Mouse (Mus musculus): Measurements from ENCODE around the gene Cd40lg.

The Cd40lg gene

DNA sequence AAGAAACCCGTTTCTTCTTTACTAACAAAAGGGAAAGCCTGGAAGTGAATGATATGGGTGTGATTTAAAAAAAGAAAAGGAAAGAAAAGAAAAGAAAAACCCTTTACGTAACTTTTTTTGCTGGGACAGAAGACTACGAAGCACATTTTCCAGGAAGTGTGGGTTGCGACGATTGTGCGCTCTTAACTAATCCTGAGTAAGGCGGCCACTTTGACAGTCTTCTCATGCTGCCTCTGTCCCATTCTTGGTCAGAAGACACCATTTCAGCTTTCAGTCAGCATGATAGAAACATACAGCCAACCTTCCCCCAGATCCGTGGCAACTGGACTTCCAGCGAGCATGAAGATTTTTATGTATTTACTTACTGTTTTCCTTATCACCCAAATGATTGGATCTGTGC is at the start of gene Cd40lg:
Gene Cd40lg, plus strand, starts transcription at position 268 of the 400 bp plus-strand sequence.
- no peak for DNase-seq (ENCODE audit: low spot score)

DNA sequence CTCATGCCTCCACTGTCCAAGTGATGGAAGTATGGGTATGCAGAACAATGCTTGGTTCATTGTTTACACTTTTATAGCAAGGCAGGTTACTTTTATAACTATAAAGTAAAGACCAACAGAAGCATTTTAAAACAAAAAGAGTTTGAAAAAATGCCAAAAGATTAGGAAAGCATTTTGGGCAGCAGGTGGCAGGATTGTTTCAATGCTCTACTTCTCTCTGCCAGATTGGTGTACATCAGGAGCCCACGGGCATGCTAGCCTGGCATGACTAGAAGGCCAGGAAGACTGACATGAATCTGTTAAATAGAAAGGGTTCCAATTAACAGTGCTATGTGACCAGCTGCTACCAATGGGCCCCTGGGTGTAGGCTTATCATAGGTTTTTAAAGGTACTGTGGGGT is 45.4 kb upstream of the Cd40lg start:
- DNase-seq (ENCODE audit: low spot score): no peak

DNA sequence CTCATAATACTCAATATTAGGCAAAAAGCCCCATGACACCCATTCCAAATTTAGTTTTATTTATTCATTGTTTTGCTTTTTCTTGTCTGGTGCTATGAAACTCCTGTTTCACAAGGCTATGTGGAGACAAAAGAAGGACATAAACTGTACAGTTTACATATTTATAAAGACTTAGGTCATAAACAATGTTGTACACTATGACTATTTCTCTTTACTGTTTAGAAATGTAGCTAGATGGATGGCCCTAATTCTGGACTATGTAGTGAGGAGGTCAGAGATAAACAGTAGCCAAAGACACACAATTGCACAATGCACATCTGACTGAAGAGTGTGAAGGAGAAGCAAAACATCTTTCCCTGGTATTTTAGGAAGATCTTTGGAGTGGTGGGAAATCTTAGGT is 40.7 kb upstream of the Cd40lg start:
- DNase-seq (ENCODE audit: low spot score): no peak

DNA sequence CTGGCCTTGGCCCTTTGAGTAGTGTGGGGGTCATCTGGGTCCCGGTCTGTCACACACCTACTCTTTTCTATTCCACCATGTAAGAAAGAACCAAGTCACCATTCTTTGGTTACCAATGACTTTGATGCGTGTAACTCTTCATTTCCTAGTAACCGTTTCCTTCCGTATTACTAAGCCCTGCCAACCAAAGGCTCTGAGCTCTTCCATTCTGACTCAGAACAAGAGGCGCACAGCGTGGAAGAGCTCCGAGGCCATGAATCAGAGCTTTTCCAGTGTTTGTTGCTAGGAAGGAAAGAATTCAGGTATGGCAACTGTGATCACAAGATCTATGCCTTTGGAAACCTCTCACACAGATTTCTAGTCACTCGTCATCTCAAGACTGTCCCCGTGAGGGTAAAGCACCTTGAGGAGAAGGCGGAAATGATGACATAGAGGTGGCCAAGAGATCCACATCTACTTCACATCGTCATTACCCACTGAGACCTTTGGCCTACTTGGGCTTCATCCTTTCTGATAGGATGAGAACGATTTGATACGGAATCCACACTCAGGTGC is 34.6 kb upstream of the Cd40lg start:
- DNase-seq (ENCODE audit: low spot score): no peak

DNA sequence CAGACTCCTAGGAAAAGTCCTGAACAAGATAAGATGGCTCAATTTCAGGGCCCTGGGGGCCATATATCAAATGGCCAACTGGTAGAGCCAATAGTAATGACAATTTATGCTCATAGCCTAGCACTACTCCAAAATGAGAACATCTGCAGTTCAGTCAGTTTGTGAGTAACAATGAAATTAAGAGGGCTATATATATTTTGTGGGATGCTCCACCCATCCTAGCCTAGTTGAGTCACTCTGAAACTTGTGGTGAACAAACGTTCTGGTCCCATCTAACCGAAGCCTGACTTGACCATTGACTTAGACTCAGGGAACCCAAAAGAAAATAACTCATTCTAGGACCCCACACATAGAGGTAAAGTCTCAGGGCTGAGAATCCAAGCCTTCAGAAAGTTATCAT is 29.5 kb upstream of the Cd40lg start:
- DNase-seq (ENCODE audit: low spot score): no peak

DNA sequence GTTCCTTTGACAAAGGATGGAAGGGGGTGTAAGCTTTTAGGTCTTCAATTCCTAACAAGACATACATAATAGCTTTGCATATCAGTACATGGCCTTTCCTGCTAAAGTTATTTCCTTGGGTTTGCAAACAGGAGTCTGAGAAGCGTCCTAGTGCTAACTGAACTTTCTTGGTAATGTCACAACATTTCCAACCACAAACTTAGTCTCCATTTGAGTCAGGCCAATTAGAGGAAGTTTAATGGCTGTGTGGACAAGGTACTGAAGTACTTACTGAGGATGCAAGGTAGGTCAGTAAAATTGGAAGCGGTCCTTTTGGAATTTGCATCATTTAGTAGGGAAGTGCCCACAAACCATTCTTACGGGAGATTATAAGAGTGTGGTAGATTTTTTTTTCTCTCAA is 28.6 kb upstream of the Cd40lg start:
- DNase-seq (ENCODE audit: low spot score): no peak

DNA sequence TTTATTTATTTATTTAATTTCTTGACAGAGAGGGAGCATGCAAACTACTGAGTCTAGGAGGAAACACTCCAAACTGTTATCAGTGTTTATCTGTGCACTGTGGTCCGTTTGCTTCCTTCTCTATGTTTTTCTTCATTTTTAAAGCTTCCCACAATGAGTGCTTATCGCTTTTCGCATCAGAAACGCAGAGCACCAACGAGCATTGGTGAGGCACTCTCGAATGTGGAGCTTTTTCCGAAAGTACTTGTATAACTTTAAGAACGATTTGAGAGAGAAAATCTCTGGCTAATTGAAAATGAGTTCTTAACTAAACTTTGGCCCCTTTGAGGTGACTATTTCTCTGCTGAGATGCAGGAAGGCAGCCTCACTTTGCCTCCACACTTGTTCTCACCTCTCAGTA is 24.6 kb upstream of the Cd40lg start:
- no peak for DNase-seq (ENCODE audit: low spot score)

DNA sequence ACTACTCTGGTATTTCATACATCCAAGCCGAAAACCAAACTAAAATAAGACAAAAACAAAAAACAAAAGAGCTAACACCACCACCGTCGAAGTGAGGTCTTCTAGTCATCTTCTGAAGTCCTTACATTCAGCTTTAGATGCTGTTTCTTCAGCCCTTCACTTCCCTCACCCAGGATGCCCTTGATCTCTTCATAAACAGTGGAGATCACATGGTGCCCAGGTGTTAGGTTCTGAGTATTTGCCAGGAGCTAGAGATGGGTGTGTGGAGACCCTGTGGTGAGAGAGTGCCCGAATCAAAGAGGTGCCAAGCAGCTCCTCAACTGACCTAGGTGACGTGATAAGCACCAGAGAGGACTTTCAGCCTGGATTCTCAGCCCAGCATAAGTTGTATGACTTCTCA is 22.6 kb upstream of the Cd40lg start:
- no peak for DNase-seq (ENCODE audit: low spot score)

DNA sequence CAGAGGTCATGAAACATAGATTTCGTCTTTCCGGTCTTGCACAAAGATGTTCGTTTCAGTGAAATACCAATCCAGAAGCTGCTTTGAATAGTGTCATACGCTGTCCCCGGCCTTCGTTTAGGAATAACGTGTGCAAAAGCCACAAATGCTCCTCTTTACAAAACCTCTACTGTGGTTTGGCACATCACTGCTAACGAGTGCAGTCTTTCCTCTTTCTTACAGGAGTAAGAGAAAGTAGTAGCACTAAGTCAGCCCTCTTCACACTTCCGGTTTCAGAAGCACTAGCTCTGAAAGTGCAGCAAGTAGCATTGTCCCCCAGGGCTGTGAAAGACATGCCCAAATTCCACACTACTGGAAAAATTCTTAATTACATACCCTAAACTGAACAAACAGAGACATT is 15.6 kb upstream of the Cd40lg start:
- no peak for DNase-seq (ENCODE audit: low spot score)

DNA sequence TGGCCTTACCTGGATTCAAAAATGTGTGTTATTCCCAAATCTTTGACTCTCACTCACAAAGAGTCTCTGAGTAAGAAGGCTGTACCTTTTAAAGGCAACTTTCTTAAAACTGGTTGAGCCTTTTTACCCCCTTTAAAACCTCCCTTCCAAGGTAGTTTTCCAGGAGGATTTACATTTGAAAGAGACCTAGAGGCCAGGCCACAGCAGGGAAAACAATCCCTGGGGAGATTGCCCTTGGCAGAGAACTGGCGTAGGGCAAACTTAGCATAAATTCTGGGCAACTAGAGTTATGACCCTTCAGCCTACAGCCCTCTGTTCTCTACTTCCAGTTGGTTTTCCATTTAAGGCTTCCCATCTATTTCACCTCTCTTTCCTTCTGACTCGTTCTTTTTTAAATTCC is 13.9 kb upstream of the Cd40lg start:
- DNase-seq (ENCODE audit: low spot score): no peak

DNA sequence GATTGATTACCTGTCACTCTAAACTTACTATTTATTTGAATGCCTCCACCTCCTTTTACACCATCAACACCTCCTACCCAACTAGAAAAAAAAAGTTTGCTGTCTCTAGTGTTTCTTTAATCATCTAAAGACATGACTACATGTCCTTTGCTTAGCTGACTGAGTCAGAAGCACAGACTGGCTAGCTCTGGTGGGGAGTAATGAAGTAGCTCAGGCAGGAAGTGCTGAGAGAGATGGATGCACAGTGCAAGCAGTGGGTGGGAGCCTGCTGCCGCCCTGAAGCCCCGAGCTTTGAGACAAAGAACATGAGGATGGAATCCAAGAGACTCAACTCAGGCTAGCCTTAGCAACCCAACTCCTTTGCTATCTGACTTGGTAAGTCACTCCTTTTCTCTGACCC is 11.5 kb upstream of the Cd40lg start:
- DNase-seq (ENCODE audit: low spot score): no peak

DNA sequence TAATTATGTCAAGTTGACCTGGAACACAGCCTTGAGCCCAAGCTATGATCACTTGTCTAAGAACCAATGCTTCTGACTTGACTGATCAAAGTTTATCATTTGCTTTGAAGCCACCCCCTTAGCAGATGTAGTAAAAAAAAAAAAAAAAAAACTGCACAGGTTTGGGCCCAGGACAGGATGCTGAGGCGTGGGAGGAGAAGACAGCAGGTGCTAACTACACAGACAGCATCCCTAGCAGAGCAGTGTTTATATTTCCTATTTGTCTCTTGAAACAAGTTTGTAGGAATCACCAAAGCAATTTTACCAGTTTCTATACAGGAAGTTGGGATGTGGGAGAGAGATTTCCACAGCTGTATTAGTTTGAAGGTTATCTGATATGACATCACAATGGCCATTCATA is 1.4 kb upstream of the Cd40lg start:
- no peak for DNase-seq (ENCODE audit: low spot score)

DNA sequence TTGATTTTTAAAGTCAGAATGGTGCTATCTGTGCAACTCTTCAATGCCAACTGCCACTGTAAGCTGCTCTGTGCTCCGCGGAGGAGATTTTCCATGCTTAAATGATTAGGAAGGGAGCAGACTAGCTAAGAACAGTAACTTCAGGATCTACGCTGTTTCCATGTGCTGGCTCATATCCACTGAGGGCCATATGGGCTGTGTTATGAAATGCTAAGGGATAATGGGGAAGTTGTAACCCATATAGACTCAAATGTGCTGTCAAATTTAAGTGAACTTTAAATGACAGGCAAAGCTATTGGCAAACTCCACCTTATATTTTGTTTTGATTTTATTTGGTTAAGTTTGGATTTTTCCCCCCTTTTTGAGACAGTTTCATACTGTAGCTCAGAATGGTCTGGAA is 919 bp downstream of the Cd40lg start:
- no peak for DNase-seq (ENCODE audit: low spot score)

DNA sequence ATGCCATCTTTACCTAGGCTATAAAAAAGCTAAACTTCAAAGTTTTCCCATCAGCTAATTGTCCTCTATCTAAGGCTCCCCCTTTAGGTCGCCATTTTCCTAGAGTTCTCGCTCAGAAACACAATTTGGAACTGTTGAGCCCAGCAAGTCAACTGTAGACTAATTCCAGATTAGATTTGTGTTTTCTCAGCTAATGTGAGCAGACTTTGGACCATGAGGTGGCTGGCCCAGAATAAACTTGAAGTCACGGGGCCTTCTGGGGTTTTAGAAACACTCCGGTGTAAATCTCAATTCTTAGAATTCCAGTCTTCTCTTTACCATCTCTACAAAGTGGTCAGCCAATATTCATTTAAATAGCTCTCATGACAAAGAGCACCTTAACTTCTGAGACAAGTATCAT is 3.6 kb downstream of the Cd40lg start:
- no peak for DNase-seq (ENCODE audit: low spot score)

DNA sequence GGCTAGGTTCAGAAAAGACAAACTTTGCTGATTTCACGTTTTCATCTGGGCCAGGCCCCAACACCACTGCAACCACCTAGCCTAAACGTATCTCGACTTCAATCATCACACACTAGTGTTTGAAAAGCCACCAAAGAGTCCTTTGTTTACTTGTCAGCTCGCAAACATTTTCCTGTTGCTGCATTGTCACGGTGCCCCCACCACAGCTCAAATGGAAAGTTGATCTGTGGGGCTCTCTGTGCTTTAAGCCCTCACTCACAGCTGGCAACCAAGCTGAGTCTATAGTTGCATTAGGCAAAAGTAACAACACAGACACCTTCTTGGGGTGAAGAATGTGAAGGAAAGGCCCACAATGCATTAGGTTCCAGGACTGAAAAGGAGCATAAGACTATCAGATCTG is 4.3 kb downstream of the Cd40lg start:
- DNase-seq (ENCODE audit: low spot score): no peak

DNA sequence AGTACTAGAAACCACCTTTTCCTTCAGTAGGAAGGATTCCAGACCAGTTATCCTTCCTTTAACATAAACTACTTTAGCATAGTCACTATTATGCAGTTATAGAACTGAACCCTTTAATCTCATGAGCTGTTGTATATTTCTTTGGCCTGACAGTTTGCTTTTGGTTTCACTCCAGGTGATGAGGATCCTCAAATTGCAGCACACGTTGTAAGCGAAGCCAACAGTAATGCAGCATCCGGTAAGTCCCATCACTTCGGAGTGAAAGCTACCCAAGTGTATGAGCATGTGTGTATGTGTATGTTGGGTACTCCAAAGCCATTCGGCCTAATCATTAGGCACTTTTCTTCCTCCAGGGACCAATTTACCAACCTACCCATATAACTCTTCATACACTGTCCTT is 7.6 kb downstream of the Cd40lg start:
- DNase-seq (ENCODE audit: low spot score): no peak

DNA sequence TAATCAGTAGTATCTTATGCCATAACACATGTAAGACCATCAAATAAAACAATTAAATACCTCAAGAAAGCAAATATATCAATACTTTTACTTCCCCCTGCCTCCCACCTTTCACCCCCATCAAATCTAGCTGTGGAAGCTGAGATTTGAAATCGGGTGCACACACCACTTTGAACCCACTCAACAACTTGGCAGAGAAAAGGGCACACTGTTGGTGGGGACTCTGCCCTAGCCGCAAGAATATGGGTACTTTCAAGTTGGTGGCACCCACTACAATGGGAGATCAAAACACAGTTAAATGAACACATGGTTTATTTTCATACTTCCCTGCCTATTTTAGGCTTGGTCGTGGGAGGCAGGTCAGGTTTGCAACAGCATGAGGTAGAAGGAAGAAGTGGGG is 9.9 kb downstream of the Cd40lg start:
- no peak for DNase-seq (ENCODE audit: low spot score)

DNA sequence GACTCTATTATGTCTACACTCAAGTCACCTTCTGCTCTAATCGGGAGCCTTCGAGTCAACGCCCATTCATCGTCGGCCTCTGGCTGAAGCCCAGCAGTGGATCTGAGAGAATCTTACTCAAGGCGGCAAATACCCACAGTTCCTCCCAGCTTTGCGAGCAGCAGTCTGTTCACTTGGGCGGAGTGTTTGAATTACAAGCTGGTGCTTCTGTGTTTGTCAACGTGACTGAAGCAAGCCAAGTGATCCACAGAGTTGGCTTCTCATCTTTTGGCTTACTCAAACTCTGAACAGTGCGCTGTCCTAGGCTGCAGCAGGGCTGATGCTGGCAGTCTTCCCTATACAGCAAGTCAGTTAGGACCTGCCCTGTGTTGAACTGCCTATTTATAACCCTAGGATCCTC is 11.4 kb downstream of the Cd40lg start:
- DNase-seq (ENCODE audit: low spot score): no peak

DNA sequence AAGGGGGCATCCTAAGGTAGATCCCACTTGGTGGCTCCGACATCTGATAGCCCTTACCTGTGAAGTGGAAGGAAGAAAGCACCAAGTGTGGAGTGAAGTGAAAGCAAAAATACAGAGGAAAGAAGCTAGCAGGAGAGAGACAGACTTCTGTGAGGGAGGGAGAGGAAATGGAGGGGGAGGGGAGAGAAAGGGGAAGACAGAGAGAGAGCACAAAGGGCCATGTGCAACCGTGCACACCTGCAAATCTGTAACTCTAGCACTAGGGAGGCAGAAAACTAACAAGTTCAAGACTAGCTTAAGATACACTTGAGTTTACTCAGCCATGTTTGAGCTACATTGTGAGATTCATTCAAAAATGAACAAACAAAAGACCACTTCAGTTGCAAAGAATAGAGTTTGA is 16.2 kb downstream of the Cd40lg start:
- DNase-seq (ENCODE audit: low spot score): no peak

DNA sequence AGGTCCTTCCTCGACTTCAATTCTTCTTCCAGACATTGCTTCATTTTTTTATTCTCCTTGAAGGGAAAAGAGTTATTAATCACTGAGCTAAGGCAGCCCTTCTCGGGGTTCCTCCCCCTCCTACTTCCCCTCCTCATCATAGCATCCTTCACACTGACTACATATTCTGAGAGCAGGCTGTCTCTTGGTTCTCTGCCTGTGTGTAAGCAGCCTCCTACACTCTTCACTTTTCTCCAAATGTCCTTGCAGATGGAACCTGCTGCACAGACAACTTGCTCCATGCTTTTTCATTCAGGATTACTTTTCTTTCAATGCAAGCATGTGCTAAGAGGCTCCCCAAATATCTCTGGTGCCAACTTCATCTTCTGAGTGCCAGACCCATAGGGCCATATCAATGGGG is 21.7 kb downstream of the Cd40lg start:
- no peak for DNase-seq (ENCODE audit: low spot score)

DNA sequence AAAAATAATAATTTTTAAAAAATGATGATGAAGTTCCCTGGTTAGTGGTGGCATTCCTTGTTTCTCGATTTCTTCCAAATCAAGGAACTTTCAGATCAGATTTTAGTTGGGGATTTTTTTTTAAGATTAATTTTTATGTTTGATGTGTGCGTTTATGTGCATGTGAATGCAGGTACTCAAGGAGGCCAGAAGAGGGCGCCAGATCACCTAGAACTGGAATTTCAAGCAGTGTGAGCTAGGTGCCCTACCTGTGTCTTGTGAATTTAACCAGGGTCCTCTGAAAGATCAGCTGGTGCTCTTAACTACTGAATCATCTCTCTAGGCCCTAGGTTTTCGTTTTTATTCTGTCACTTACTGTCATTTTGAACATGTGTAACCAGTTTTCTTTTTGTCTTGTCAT is 24.0 kb downstream of the Cd40lg start:
- DNase-seq (ENCODE audit: low spot score): no peak

DNA sequence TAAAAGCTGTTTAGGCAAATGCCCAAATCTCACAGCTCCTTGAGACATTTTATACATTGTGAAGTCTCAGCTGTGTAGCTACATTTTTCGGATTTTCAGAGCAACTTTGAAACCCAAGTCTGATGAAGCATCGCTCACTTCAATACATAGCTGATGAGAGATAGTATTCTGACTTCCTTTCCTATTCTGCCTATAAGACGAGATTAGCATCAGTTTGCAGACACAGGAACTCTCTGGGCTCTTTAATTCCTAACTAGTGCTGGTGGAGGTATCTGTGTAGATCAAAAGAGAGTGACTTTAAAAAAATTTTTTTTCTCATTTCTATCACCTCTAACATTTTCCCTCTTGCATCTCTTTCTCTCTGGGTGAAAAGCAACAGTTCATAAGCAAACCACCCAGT is 26.6 kb downstream of the Cd40lg start:
- DNase-seq (ENCODE audit: low spot score): no peak

DNA sequence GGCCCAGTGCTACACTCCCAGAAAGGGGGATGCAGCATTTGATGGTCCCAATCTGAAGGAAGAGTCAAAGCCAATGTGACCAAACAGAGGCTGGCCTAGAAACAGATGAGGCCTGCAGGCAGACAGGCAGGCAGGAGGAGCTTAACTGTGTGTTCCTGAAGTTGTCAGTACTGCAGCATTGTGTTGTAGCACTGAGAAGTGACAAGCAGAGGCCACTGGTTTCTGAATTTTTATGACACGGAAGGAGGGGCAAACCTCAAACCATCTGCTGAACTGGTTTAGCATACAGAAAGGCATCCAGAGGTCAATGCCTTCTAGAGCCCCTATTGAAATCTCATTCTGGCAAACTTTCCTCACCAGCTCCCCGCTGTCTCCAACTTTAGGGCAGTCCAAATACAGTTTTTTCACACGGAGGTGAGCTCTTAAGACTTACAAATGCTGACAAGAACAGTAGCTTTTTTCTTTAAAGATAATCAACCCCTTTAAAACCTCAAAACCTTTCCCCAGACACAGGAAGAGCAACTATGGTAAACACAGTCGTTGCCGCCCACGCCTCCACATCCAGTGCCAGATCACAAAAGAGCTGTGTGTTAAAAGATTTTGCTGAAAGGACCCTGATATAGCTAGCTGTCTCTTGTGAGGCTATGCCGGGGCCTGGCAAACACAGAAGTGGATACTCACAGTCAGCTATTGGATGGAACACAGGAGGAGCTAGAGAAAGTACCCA is 41.5 kb downstream of the Cd40lg start:
- no peak for DNase-seq (ENCODE audit: low spot score)

DNA sequence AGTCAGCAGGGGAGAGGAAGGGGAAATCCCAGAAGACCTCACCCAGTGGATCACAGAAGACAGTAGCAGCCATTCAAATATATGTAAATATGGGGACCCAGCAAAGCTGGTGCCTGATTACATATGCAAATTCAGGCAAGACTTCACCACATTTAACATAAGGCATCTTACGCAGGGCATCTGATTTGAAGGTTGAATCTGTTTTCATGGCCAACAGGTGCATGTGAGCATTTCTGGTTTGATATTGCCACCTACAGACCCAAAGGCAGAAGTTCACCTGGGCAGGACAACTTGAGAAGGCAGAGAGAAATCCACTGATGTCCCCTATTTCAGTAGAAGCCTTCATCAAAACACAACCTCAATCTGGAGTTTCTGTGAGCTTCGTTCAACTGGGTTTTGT is 48.8 kb downstream of the Cd40lg start:
- no peak for DNase-seq (ENCODE audit: low spot score)
